Mouse (Mus musculus) T-helper 2 cell (primary cell): ENCODE measurements around the gene Hist1h2bh.
"Not testable (repeated sequence)": the region's sequence is repeated elsewhere in the genome, so short reads cannot be mapped to it uniquely, and the experiment has no call there.

Experiments used
- in situ Hi-C: fragments of 300-600 bp; cut with MboI, MseI; formaldehyde crosslinking; loops from one replicate; pipeline ENCODE4 v1.15.1; 2025; ENCODE audit warnings: high pct_unique_total_duplicates

Hist1h2bh gene

GRCm38 (mm10) chr13:23574546-23575170 is 31.5 kb upstream of the Hist1h2bh start:
- in situ Hi-C loops = loop anchor here (10.0 kb wide), 1 partner anchor 1860 kb away; the partner anchor contains the start of genes Hist1h2ai, Hist1h2bl and Hist1h3h

GRCm38 (mm10) chr13:23573898-23574524 is 30.8 kb upstream of the Hist1h2bh start, which contains the start of the genes Hist1h2bf and Hist1h2ad:
Hist1h2bf (minus strand) TSS chr13:23574196.
Hist1h2ad (plus strand) TSS chr13:23574381.
- in situ Hi-C loops = loop anchor here (10.0 kb wide), 1 partner anchor 1859 kb away; the partner anchor contains the start of genes Hist1h2ai, Hist1h2bl and Hist1h3h

DNA sequence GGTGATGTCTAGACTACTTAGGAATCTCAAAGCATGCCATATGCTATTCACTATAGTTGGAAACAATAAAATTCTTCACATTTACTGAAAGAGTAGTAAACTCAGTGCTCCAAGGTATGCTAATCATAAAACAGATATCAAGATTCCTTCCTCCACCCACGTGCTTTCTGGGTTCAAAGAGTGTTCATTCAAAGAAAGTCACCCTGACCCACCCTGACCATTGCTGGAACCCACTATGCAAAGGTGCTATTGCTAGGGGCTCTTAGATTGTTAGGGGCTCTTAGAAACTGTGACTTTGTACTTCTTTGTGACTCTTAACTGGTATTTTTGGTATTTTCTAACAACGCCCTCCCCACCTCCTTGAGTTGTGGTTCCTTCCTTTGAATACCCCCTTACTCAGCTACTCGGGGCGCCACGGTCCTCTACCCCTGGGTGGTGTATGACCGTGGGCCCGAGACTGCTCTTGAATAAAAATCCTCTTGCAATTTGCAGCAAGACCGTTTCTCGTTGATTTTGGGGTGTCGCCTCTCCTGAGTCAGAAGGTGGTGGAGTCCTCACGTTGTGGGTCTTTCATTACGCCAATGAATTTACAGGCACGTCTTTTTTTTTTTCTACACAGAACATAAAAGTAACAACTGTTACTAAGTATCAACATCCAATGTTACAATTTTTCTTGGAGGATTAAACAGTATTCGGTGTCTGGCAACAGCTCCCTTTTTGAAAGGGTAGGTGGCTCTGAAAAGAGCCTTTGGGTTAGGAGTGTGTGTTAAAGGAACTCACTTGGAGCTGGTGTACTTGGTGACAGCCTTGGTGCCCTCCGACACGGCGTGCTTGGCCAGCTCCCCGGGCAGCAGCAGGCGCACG is 30.1 kb upstream of the Hist1h2bh start:
- in situ Hi-C loops = loop anchor here (10.0 kb wide), 1 partner anchor 1858 kb away; the partner anchor contains the start of genes Hist1h2ai, Hist1h2bl and Hist1h3h

DNA sequence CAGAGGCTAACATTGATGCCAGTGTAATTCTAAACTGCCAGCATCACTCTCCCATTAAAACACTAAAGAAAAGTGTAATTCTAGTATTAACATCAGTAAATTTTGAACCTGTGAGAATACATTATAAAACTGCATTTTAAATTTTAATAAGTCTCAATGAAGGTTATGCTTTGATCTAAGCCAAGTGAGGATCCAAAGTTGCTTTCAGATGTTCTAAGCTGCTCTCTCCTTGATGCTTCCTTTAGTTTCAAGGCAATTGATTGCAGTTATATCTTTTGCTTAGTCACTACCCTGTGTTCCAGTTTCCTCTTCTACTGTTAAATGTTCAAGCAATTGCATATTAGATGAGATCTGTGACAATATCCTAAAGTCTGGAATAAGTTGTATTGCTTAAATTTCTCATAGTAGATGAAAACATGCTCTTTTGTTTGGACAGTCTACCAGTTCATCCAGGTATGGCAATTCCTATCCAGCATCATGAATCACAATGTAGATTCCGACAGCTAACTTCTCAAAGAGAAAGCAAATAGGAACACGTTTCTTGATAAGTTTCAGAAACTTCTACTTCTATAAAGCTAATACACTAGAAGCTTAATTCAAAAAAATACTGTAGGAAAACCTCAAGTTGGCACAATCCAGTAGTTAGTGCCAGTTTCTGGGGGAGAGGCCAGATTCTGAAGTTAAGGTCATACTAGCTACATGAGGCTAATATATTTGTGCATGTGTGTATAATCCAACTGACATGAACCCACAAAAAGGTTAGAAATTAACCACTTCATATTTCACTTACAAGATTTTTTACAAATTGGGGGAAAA is 29.2 kb upstream of the Hist1h2bh start:
- in situ Hi-C loops = loop anchor here (10.0 kb wide), 1 partner anchor 1858 kb away; the partner anchor contains the start of genes Hist1h2ai, Hist1h2bl and Hist1h3h

- in situ Hi-C loops = loop anchor here (10.0 kb wide), 1 partner anchor 1857 kb away; the partner anchor contains the start of genes Hist1h2ai, Hist1h2bl and Hist1h3h
These were observed 28.5 kb upstream of the Hist1h2bh start for GRCm38 (mm10) chr13:23571504-23572217.

DNA sequence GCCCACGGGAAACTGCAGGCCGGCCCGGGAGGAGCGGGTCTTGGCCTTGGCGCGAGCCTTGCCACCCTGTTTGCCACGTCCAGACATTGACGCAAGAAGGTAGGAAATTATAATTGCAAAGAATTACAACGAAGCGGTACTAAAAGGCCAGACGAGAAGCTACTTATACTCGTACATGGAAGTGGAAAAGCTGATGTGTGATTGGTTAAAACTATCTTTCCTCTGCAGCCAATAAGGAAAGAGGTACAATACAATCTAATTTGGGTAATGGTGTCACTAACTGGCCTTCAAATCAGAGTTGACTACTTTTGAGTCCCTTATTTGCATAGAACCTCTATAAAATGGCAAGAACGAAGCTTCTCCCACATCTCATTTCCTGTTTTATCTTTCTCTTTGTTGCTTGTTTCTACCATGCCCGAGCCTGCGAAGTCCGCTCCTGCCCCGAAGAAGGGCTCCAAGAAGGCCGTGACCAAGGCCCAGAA is 27.9 kb upstream of the Hist1h2bh start, which contains the start of the genes Hist1h2ae and Hist1h2bg:
Gene Hist1h2ae, minus strand, starts transcription at position 199 of the 482 bp plus-strand sequence.
Gene Hist1h2bg, plus strand, starts transcription at position 375 of the 482 bp plus-strand sequence.
- in situ Hi-C loops = loop anchor here (10.0 kb wide), 1 partner anchor 1856 kb away; the partner anchor contains the start of genes Hist1h2ai, Hist1h2bl and Hist1h3h

- in situ Hi-C loops = loop anchor here (10.0 kb wide), 1 partner anchor 1856 kb away; the partner anchor contains the start of genes Hist1h2ai, Hist1h2bl and Hist1h3h
These were observed 27.2 kb upstream of the Hist1h2bh start for GRCm38 (mm10) chr13:23570261-23571021.

DNA sequence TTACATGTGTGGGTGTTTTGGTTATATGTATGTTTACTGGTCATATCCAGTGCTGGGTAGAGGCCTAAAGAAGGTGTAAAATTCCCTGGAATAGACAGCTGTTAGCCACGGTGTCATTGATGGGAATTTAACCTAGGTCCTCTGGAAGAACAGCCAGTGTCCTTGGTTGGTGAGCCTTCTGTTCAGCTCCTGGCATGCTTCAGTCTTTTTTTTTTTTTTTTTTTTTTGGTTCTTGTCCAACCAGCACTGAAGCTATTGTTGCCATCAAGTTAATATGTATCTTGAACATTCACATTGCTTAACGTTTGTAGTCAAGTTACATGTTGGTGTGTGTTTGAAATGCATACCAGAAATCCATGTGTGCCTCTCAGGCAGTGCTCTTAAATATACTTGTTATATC is 21.3 kb upstream of the Hist1h2bh start:
- in situ Hi-C loops = no loop called here

- in situ Hi-C loops = no loop called here
These were observed 19.7 kb upstream of the Hist1h2bh start for GRCm38 (mm10) chr13:23562699-23563462.

- in situ Hi-C loops = not testable (repeated sequence)
These were observed 18.9 kb upstream of the Hist1h2bh start, which contains the start of gene Hist1h3e for GRCm38 (mm10) chr13:23561883-23562659. Hist1h3e (minus strand) TSS chr13:23562369.

DNA sequence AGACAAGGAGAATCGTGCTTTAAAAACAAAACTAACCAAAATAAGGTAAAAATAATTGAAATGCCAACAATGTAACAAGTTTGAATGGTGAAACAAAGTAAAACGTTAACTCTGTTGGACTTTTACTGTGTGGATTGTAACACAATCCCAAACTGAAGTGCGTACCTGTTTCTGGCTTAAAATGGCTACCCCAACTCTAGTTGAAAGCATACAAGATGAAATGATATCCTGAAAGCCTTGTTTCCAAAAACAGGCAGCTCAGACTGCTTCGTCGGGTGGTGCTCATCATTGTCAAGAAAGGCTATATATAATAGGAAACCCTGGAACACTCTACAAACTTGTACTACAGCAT is 18.3 kb upstream of the Hist1h2bh start:
- in situ Hi-C loops = not testable (repeated sequence)

GRCm38 (mm10) chr13:23560699-23561098 is 17.5 kb upstream of the Hist1h2bh start:
- in situ Hi-C loops = not testable (repeated sequence)

- in situ Hi-C loops = no loop called here
These were observed 13.7 kb upstream of the Hist1h2bh start for GRCm38 (mm10) chr13:23556906-23557305.

- in situ Hi-C loops = no loop called here
These were observed 12.7 kb upstream of the Hist1h2bh start for GRCm38 (mm10) chr13:23555839-23556416.

DNA sequence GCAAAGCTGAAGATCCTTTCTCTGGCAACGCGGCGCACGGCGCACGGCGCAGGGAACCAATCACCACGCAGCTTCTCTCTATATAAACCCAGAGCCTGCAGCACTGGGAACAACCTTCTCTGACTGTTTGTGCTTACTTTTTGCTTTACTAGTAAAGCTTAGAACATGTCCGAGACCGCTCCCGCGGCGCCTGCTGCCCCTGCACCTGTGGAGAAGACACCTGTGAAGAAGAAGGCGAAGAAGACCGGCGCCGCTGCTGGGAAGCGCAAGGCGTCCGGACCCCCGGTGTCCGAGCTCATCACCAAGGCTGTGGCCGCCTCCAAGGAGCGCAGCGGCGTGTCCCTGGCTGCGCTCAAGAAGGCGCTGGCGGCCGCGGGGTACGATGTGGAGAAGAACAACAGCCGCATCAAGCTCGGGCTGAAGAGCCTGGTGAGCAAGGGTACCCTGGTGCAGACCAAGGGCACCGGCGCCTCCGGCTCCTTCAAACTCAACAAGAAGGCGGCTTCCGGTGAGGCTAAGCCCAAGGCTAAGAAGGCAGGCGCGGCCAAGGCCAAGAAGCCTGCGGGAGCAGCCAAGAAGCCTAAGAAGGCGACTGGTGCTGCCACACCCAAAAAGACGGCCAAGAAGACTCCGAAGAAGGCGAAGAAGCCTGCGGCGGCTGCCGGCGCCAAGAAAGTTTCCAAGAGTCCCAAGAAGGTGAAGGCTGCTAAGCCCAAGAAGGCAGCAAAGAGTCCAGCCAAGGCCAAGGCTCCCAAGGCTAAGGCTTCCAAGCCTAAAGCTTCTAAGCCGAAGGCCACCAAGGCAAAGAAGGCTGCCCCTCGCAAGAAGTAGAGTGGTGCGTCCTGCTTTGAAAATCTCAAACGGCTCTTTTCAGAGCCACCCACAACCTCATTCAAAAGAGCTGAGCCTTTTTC is 12.0 kb upstream of the Hist1h2bh start:
- in situ Hi-C loops = no loop called here

GRCm38 (mm10) chr13:23554393-23554792 is 11.2 kb upstream of the Hist1h2bh start:
- in situ Hi-C loops = no loop called here
